Mouse (Mus musculus) kidney, adult 2 months (tissue): ENCODE measurements at regions not wholly inside any gene's neighbourhood (a gene's known extent, or its start where the extent isn't known, plus 50 kb on each side); places are given as distances from the start of the nearest gene placed in this dataset.

Source experiments
- DNase-seq: peaks from one replicate; pipeline ENCODE4 v3.0.0; 2021
- H3K27ac ChIP-seq: fragments of 200-500 bp; 2 replicates; pipeline ENCODE4 v1.5.1; 2012; ENCODE audit warnings: low read depth, low read length, control low read depth, inconsistent platforms; ENCODE audit not compliant: insufficient read depth
- H3K27me3 ChIP-seq: fragments of 200-500 bp; replicated peaks from 2 replicates; pipeline ENCODE4 v1.6.1; 2012; ENCODE audit warnings: mild to moderate bottlenecking, moderate library complexity, low read length, inconsistent platforms; ENCODE audit not compliant: control insufficient read depth, insufficient read depth
- H3K36me3 ChIP-seq: fragments of 200-500 bp; 2 replicates; pipeline ENCODE4 v1.6.1; 2012; ENCODE audit warnings: mild to moderate bottlenecking, moderate library complexity, low read length, inconsistent platforms; ENCODE audit not compliant: control insufficient read depth, insufficient read depth
- H3K4me1 ChIP-seq: fragments of 200-500 bp; 2 replicates; pipeline ENCODE4 v1.6.1; 2011; ENCODE audit warnings: low read length; ENCODE audit not compliant: control insufficient read depth, insufficient read depth
- H3K4me3 ChIP-seq: fragments of 200-500 bp; 2 replicates; pipeline ENCODE4 v1.5.1; 2011; ENCODE audit warnings: mild to moderate bottlenecking, low read depth, low read length, control low read depth; ENCODE audit not compliant: insufficient read depth
- CTCF ChIP-seq: fragments of 200-500 bp; conservative IDR thresholded peaks from 2 replicates; pipeline ENCODE4 v1.5.1; 2011; ENCODE audit warnings: low read depth, mild to moderate bottlenecking, control low read depth, low read length, moderate library complexity, mixed read lengths; ENCODE audit not compliant: insufficient read depth, insufficient read length
- POLR2A ChIP-seq: fragments of 200-500 bp; IDR thresholded peaks from one replicate; pipeline ENCODE4 v1.6.1; 2011; ENCODE audit warnings: low read depth, low read length, control low read depth
- WGBS: fragments of 180-500 bp; shearing (Covaris S2); methylation state at CpG from one replicate; pipeline ENCODE4 v1.1.7; 2018; 5-methylcytosine and 5-hydroxymethylcytosine counted together

GRCm38 (mm10) chr15:63704636-63705035 lies 140.3 kb downstream of the Gsdmc2 start:
- no peak overlapping the region for H3K27ac ChIP-seq
- TF ChIP-seq POLR2A: no peak
- no peak for TF ChIP-seq CTCF
- H3K27me3 ChIP-seq: no peaks in the 10 kb centered on the region
- no peak overlapping the region for H3K4me3 ChIP-seq
- no peak for DNase-seq
- no peaks in the 10 kb centered on the region for H3K36me3 ChIP-seq
- 77% methylated on average over 8 of the region's 8 CpGs for WGBS
- no peaks in the 10 kb centered on the region for H3K4me1 ChIP-seq

GRCm38 (mm10) chr15:63697831-63698230 lies 147.1 kb downstream of the Gsdmc2 start:
- Histone ChIP-seq H3K27ac (no peak overlapping the region), H3K27me3 (no peaks in the 10 kb centered on the region), H3K4me3 (no peak overlapping the region), H3K36me3 (no peaks in the 10 kb centered on the region), H3K4me1 (no peaks in the 10 kb centered on the region)
- WGBS: 99% methylated on average over 10 of the region's 10 CpGs
- TF ChIP-seq POLR2A: no peak
- TF ChIP-seq CTCF: no peak
- no peak for DNase-seq

GRCm38 (mm10) chr15:63694150-63694549 lies 150.8 kb downstream of the Gsdmc2 start:
- Histone ChIP-seq H3K4me1 (no peaks in the 10 kb centered on the region), H3K27me3 (no peaks in the 10 kb centered on the region), H3K27ac (no peak overlapping the region), H3K4me3 (no peak overlapping the region), H3K36me3 (no peaks in the 10 kb centered on the region)
- DNase-seq: no peak
- WGBS: 82% methylated on average over 3 of the region's 3 CpGs
- TF ChIP-seq CTCF (no peak), POLR2A (no peak)

- H3K4me1 ChIP-seq: no peaks in the 10 kb centered on the region
- H3K4me3 ChIP-seq: no peak overlapping the region
- H3K36me3 ChIP-seq: no peaks in the 10 kb centered on the region
- no peaks in the 10 kb centered on the region for H3K27me3 ChIP-seq
- 88% methylated on average over 2 of the region's 2 CpGs for WGBS
- no peak for DNase-seq
- H3K27ac ChIP-seq: no peak overlapping the region
- TF ChIP-seq CTCF (no peak), POLR2A (no peak)
Observed at GRCm38 (mm10) chr15:63693561-63693960, 151.4 kb downstream of the Gsdmc2 start.

- H3K27me3 ChIP-seq: no peaks in the 10 kb centered on the region
- TF ChIP-seq POLR2A (no peak), CTCF (no peak)
- H3K4me3 ChIP-seq: no peak overlapping the region
- 72% methylated on average over 9 of the region's 9 CpGs for WGBS
- H3K36me3 ChIP-seq: no peaks in the 10 kb centered on the region
- no peak overlapping the region for H3K27ac ChIP-seq
- no peaks in the 10 kb centered on the region for H3K4me1 ChIP-seq
- no peak for DNase-seq
Observed at GRCm38 (mm10) chr15:63692491-63693295, 152.3 kb downstream of the Gsdmc2 start.

GRCm38 (mm10) chr15:63689788-63690575 lies 155.0 kb downstream of the Gsdmc2 start:
- Histone ChIP-seq H3K4me3 (no peak overlapping the region), H3K36me3 (no peaks in the 10 kb centered on the region), H3K27me3 (no peaks in the 10 kb centered on the region), H3K4me1 (no peaks in the 10 kb centered on the region), H3K27ac (no peak overlapping the region)
- DNase-seq: no peak
- 54% methylated on average over 5 of the region's 5 CpGs for WGBS
- no peak for TF ChIP-seq CTCF
- no peak for TF ChIP-seq POLR2A

- Histone ChIP-seq H3K36me3 (no peaks in the 10 kb centered on the region), H3K27ac (no peak overlapping the region), H3K4me3 (no peak overlapping the region), H3K4me1 (no peaks in the 10 kb centered on the region), H3K27me3 (no peaks in the 10 kb centered on the region)
- DNase-seq: no peak
- TF ChIP-seq POLR2A (no peak), CTCF (no peak)
- 100% methylated on average over 1 of the region's 1 CpGs for WGBS
Observed at GRCm38 (mm10) chr15:63687852-63688251, 157.1 kb downstream of the Gsdmc2 start.
